Mouse (Mus musculus) embryonic facial prominence, embryonic 14.5 days (tissue): ENCODE data around the gene Fblim1. TPM values are rescaled to one million over a fixed set of nuclear protein-coding genes. Genes with fewer than 3 reads are reported as not detected.

Experiments used
- ATAC-seq: fragments of 200-750 bp; cut with Nextera tagmentation; 2 replicates; pipeline ENCODE4 v1.8.0; 2017; ENCODE audit warnings: low read depth, moderate number of reproducible peaks, moderate TSS enrichment
- DNase-seq: peaks from one replicate; pipeline ENCODE4 v3.0.0-alpha.2; 2015; ENCODE audit warnings: low spot score
- H3K27ac ChIP-seq: fragments of 300-500 bp; sonication (generic); replicated peaks from 2 replicates; pipeline ENCODE4 v1.5.1; 2014; ENCODE audit warnings: low read depth, mild to moderate bottlenecking, low read length, moderate library complexity
- H3K27me3 ChIP-seq: fragments of 300-500 bp; sonication (generic); replicated peaks from 2 replicates; pipeline ENCODE4 v1.6.1; 2014; ENCODE audit warnings: low read length; ENCODE audit not compliant: control insufficient read depth, insufficient read depth
- H3K36me3 ChIP-seq: fragments of 300-500 bp; sonication (generic); 2 replicates; pipeline ENCODE4 v1.6.1; 2014; ENCODE audit warnings: low read length, mixed read lengths; ENCODE audit not compliant: control insufficient read depth, insufficient read depth
- H3K4me1 ChIP-seq: fragments of 300-500 bp; sonication (generic); 2 replicates; pipeline ENCODE4 v1.6.1; 2014; ENCODE audit warnings: antibody characterized with exemption, low read length; ENCODE audit not compliant: control insufficient read depth, insufficient read depth
- H3K4me2 ChIP-seq: fragments of 300-500 bp; sonication (generic); 2 replicates; pipeline ENCODE4 v1.6.1; 2014; ENCODE audit warnings: low read depth, mild to moderate bottlenecking, low read length, moderate library complexity, mixed read lengths
- H3K4me3 ChIP-seq: fragments of 300-500 bp; sonication (generic); 2 replicates; pipeline ENCODE4 v1.5.1; 2014; ENCODE audit warnings: low read depth, mild to moderate bottlenecking, low read length
- H3K9ac ChIP-seq: fragments of 300-500 bp; sonication (generic); 2 replicates; pipeline ENCODE4 v1.6.1; 2014; ENCODE audit warnings: low read depth, mild to moderate bottlenecking, low read length, moderate library complexity, mixed read lengths
- H3K9me3 ChIP-seq: fragments of 300-500 bp; sonication (generic); 2 replicates; pipeline ENCODE4 v1.6.1; 2016; ENCODE audit warnings: low read length; ENCODE audit not compliant: control insufficient read depth
- WGBS: fragments of 180-500 bp; shearing (Covaris S2); extraction: QIAGEN DNeasy Blood & Tissue Kit; methylation state at CpG from one replicate; pipeline ENCODE4 v1.1.7; 2014; 5-methylcytosine and 5-hydroxymethylcytosine counted together
- polyA plus RNA-seq: library from polyadenylated mRNA; unstranded; fragments of >200 nt; fragmentation: Nextera tagmentation; extraction: Ambion mirVana; gene quantifications from 2 replicates; pipeline ENCODE4 v1.2.1, GENCODE M21; 2014

Fblim1 gene
- polyA plus RNA-seq, 1 experiment from 2014 or later: 22.8 TPM

GRCm38 (mm10) chr4:141623037-141623436, 17.1 kb upstream of the Fblim1 start:
- WGBS: 85% methylated on average over 11 of the region's 11 CpGs
- DNase-seq: no peak
- Histone ChIP-seq H3K4me3 (no peak overlapping the region), H3K9ac (no peak overlapping the region), H3K9me3 (no peaks in the 10 kb centered on the region), H3K36me3 (peaks cover 39% of the 10 kb centered on the region), H3K27me3 (no peaks in the 10 kb centered on the region), H3K27ac (no peak overlapping the region), H3K4me2 (no peak overlapping the region), H3K4me1 (peaks cover 2% of the 10 kb centered on the region)
- ATAC-seq: no peak

- no peak overlapping the region for H3K27ac ChIP-seq
- DNase-seq: no peak
- ATAC-seq: no peak
- peaks cover 34% of the 10 kb centered on the region for H3K36me3 ChIP-seq
- H3K4me1 ChIP-seq: peaks cover 6% of the 10 kb centered on the region
- H3K9ac ChIP-seq: no peak overlapping the region
- H3K27me3 ChIP-seq: no peaks in the 10 kb centered on the region
- no peak overlapping the region for H3K4me3 ChIP-seq
- 72% methylated on average over 5 of the region's 5 CpGs for WGBS
- H3K9me3 ChIP-seq: no peaks in the 10 kb centered on the region
- H3K4me2 ChIP-seq: no peak overlapping the region
Observed at GRCm38 (mm10) chr4:141622580-141622979, 16.7 kb upstream of the Fblim1 start.

GRCm38 (mm10) chr4:141622091-141622490, 16.2 kb upstream of the Fblim1 start:
- no peak overlapping the region for H3K27ac ChIP-seq
- H3K27me3 ChIP-seq: no peaks in the 10 kb centered on the region
- H3K9ac ChIP-seq: no peak overlapping the region
- no peak overlapping the region for H3K4me2 ChIP-seq
- H3K4me1 ChIP-seq: peaks cover 8% of the 10 kb centered on the region
- WGBS: 69% methylated on average over 8 of the region's 8 CpGs
- H3K4me3 ChIP-seq: no peak overlapping the region
- H3K9me3 ChIP-seq: no peaks in the 10 kb centered on the region
- ATAC-seq (no peak), DNase-seq (no peak)
- peaks cover 30% of the 10 kb centered on the region for H3K36me3 ChIP-seq

GRCm38 (mm10) chr4:141621297-141621696, 15.4 kb upstream of the Fblim1 start:
- Histone ChIP-seq H3K27me3 (no peaks in the 10 kb centered on the region), H3K9ac (no peak overlapping the region), H3K9me3 (no peaks in the 10 kb centered on the region), H3K36me3 (peaks cover 22% of the 10 kb centered on the region; the same call in 1 of the 2 replicates), H3K4me2 (no peak overlapping the region), H3K27ac (no peak overlapping the region), H3K4me3 (no peak overlapping the region), H3K4me1 (peaks cover 8% of the 10 kb centered on the region)
- WGBS: 81% methylated on average over 8 of the region's 8 CpGs
- no peak for DNase-seq
- no peak for ATAC-seq

- ATAC-seq (no peak), DNase-seq (no peak)
- H3K4me3 ChIP-seq: no peak overlapping the region
- no peak overlapping the region for H3K4me2 ChIP-seq
- H3K4me1 ChIP-seq: peaks cover 8% of the 10 kb centered on the region
- H3K36me3 ChIP-seq: 0 out of 2 replicates have a peak, but pooled peaks cover 3% of the 10 kb centered on the region
- H3K27ac ChIP-seq: no peak overlapping the region
- WGBS: 85% methylated on average over 9 of the region's 9 CpGs
- H3K27me3 ChIP-seq: no peaks in the 10 kb centered on the region
- H3K9me3 ChIP-seq: no peaks in the 10 kb centered on the region
- no peak overlapping the region for H3K9ac ChIP-seq
Observed at GRCm38 (mm10) chr4:141619299-141619883, 13.5 kb upstream of the Fblim1 start.

- H3K27ac ChIP-seq: no peak within 1 kb of the TSS
- H3K27me3 ChIP-seq: no peaks in the 10 kb centered on the region
- H3K4me3 ChIP-seq: peak within 1 kb of the TSS; percentile 28
- H3K4me1 ChIP-seq: peaks cover 8% of the 10 kb centered on the region
- H3K4me2 ChIP-seq: peak within 1 kb of the TSS; percentile 60
- no peaks in the 10 kb centered on the region for H3K36me3 ChIP-seq
- no peaks in the 10 kb centered on the region for H3K9me3 ChIP-seq
- ATAC-seq: 0 out of 2 replicates have a peak, but pooled peaks have one; percentile 7
- peak within 1 kb of the TSS; percentile 48 for H3K9ac ChIP-seq
- WGBS: 23% methylated on average over 18 of the region's 20 CpGs
- peak; percentile 42 for DNase-seq
Observed at GRCm38 (mm10) chr4:141618565-141619243, 12.8 kb upstream of the Fblim1 start, which contains the start of gene Tmem82. Tmem82 (minus strand) TSS chr4:141618633.

GRCm38 (mm10) chr4:141617863-141618564, 12.1 kb upstream of the Fblim1 start:
- peak overlapping the region; percentile 48 for H3K9ac ChIP-seq
- H3K4me1 ChIP-seq: peaks cover 8% of the 10 kb centered on the region
- H3K4me3 ChIP-seq: peak overlapping the region; percentile 28
- H3K27ac ChIP-seq: no peak overlapping the region
- H3K9me3 ChIP-seq: no peaks in the 10 kb centered on the region
- DNase-seq (no peak), ATAC-seq (no peak)
- H3K4me2 ChIP-seq: peak overlapping the region; percentile 60
- WGBS: 13% methylated on average over 22 of the region's 22 CpGs
- no peaks in the 10 kb centered on the region for H3K36me3 ChIP-seq
- H3K27me3 ChIP-seq: no peaks in the 10 kb centered on the region

- DNase-seq (peak; percentile 72), ATAC-seq (peak; percentile 39)
- H3K9me3 ChIP-seq: no peaks in the 10 kb centered on the region
- peaks cover 8% of the 10 kb centered on the region for H3K4me1 ChIP-seq
- no peaks in the 10 kb centered on the region for H3K27me3 ChIP-seq
- peak overlapping the region; percentile 28 for H3K4me3 ChIP-seq
- 4% methylated on average over 15 of the region's 20 CpGs for WGBS
- no peaks in the 10 kb centered on the region for H3K36me3 ChIP-seq
- peak overlapping the region; percentile 60 for H3K4me2 ChIP-seq
- H3K9ac ChIP-seq: peak overlapping the region; percentile 48
- H3K27ac ChIP-seq: no peak overlapping the region
Observed at GRCm38 (mm10) chr4:141617299-141617698, 11.4 kb upstream of the Fblim1 start.
